Mouse (Mus musculus) heart, adult 9 months (tissue): ENCODE results near the gene Emilin2.

Source experiments
- DNase-seq, 2 experiments: peaks; one replicate each; pipeline ENCODE4 v3.0.0; 2022; ENCODE audit warnings: low spot score in 2 of 2

Emilin2 gene

DNA sequence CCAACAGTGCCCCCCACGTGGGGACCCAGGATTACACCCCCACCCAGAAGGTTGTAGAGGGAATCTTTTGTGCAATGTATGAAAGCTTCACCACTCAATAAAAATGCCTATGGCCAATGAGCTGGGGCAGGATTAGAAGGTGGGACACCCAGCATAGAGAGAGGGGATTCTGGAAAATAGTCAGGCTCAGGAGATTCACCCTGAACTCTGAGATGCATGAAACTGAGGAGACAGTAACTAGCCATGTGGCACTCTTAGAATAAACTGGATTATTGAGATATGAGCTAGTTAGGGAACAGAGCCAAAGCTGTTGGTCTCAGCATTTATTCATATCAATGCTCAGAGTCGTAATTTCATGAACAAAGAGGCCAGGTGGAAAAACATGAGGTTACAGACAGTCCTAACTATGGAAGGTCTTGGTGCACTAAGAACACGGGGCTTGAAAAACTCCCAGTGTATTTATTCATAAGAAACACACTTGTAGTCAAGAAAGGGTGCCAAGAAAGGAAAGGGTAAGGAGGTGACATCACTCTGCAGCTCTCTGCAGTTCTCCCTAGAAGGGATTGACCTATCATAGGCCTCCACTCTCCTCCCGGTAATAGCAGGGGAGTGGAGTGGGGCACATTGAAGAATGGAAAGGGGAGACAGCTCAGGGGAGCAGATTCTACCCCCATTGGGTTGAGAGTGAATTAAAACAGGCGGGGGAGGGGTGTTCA is 46.3 kb downstream of the Emilin2 start:
- no peak for DNase-seq

GRCm38 (mm10) chr17:71264739-71265138 is 47.0 kb downstream of the Emilin2 start:
- DNase-seq: no peak

DNA sequence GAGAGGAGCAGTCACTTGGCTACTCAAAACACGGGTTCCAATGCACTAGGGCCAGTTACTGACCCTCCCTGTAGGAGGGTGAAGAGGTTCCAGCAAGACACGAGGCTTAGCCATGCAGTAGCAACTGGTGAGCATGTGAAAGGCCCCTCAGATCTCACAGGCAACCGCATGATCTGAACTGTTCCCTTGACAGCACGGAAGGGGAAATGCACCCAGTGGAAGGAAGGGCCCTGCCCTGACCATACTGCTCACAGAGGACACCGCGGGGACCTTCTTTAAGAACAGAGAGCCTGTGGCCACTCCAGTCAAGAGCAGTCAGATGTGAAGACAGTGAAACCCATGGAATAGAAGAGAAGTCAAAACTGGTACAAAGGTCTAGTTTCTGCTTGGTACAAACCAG is 48.6 kb downstream of the Emilin2 start:
- DNase-seq: no peak

GRCm38 (mm10) chr17:71260658-71261057 is 51.1 kb downstream of the Emilin2 start:
- no peak for DNase-seq

DNA sequence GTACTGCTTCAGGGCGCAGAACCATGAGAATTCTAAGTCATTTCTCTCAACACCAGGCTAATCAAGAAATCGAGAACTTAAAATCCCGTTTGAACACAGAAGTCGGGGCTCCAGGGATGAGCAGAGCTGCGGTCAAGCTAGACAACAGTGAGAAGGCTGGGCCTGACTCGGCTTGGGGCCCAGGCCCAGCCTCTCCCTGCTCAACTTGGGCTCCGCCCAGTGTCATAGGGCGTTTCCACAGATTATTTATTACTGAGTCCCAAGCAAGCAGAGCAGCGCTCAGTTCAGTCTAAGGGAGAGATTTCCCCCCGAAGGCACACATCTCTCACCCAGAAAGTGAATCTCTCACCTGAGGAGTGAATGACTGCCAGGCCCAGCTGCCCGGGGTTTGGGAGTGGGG is 52.1 kb downstream of the Emilin2 start:
- DNase-seq: peak; percentile 49 to 65

GRCm38 (mm10) chr17:71256806-71257536 is 54.8 kb downstream of the Emilin2 start:
- peak in 1 of 2 experiments; percentile 68 for DNase-seq

GRCm38 (mm10) chr17:71256068-71256615 is 55.6 kb downstream of the Emilin2 start:
- no peak for DNase-seq

DNA sequence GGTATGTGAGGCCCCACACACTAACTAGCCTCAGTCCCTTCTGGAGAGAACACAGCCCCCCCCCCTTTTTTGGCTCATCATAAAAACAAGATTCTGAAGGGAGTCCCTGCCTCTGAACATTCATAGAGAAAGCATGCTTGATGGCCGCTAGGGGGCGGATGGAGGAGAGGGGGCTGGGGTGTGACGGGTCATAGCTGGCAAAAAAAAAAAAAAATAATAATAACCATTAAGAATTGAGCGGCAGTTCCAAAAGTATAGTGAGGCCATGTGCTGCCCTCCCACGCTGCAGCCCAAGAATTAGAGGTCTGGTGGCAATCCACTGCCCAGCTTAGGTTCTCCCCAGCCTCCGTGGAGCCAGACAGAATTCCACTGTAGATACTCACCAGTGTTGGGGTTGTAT is 57.0 kb downstream of the Emilin2 start:
- no peak for DNase-seq

DNA sequence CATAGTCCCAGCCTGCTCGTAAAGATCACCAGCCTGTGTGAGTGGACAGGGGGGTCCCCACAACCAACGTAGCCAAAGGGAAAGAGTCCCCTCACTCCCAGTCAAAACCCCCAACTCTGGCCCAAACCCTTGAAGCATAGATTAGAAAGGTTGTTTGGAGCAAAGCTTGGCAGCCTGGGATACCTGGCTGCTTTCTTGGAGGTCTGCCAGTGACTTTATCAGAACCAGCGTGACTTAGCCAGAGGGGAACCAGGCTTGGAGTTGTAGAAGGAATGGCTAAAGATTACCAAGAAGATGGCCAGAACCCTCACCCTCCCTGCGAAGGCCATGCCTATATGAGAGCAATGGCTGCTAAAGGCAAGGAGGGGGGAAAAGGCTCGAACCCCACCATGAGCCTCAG is 57.7 kb downstream of the Emilin2 start:
- DNase-seq: no peak

DNA sequence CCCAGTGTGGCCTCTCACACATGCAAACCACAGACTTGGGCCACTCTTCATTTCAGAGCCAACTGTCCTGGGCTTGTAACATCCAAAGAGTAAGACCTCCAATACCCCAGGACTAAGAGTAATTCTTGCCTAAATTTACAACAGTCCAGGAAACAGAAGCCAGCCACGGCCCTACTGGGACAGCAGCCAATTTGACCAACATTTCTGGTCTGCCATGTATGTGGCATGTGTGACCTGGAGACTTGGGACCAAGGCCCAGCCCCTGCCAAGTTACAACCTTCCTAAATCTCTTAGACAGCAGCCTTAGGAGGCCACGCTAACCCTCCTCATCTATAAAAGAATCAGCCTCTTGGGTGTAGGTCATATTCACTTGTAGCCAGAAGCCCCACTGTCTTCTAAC is 58.4 kb downstream of the Emilin2 start:
- DNase-seq: no peak

DNA sequence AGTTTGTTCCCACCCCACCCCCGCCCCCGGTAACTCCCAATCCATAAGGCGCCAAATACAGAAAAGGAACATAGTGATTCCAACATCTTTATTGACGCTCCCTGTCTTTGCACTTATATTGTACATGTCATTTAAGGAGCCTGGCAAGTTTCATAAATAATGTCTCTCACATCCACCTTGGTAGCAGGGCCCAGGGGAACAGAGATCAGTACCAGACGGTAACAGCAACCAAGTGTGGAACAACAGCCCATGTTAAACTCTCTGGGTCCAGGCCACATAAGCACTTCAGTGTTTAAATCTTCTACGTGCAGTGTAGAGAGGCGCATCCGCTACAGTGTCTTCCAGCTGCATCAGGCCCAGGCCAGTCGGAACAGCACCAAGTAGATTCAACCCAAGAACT is 59.7 kb downstream of the Emilin2 start:
- DNase-seq: no peak

GRCm38 (mm10) chr17:71251601-71252001 is 60.2 kb downstream of the Emilin2 start:
- DNase-seq: no peak

DNA sequence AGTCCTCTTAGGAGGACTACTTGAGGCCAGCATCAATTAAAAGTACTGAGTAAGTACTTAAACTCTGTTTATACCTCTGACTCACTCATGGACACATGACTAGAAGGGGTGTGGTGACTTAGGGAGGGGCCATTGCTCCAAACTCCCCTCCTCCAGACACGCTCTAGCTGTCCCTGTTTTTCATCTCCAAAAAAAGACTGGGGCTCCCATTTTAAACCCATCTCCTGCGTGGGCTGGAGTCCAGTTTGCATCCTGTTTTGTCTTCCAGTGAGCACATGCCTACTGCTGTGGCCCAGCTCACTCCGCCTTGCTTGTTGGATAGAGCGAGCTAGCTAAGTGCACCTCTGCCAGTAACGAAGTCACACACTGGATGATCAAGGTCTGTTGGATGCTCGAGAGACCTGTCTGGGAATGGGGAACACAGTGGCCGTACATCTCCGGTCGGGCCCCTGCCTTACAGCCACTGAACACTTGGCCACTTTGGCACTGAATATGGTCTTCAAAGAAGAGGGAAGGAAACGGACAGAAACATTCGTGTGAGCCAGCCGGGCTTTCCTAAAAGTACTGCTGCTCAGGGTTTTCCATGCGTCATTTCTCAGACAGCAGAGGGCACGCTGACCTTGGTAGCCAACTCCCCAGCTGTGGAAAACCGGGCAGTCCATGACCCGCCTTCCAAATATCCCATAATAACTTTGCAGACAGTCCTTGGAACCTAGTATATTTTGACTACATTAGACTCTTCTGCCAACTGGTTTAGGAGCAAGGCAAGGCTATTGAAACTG is 60.8 kb downstream of the Emilin2 start:
- peak; percentile 45 to 75 for DNase-seq

DNA sequence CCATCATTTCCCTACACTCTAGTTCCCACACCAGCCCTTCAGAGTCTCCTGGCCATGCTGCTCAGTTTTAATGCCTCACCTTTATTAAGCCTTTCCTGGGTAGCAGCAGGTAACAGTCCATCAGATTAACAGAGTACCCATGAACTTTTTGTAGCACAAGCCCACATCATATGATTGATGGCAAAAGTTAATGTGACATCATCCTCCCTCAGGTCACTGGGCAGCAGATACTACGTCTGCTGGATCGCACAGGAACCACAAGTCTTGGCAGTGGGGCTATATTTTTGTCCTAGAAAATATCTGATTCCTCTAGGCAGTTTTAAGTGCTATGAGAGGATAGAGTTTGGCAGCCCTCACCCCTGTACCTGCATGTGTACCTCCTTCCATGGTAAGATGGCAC is 61.7 kb downstream of the Emilin2 start:
- DNase-seq: no peak

DNA sequence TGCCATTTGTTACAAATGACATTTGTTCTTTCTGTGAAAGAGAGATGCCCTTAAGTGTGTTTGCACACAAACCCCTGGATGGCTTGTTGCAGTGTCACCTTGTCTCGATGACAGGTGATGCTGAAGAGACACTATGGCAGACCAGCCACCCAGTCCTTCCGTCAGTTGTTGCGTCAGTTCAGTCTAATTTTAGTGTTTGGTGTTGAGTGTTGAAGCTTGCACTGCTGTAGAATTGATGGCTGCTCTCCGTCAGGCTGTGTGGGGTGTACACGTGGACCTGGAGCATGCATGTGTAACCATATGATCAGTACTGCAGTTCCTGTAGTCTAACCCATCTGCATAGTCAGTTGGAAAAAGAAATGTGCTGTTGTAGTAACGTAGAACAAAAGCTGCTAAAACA is 62.8 kb downstream of the Emilin2 start:
- DNase-seq: peak in 1 of 2 experiments; percentile 54

DNA sequence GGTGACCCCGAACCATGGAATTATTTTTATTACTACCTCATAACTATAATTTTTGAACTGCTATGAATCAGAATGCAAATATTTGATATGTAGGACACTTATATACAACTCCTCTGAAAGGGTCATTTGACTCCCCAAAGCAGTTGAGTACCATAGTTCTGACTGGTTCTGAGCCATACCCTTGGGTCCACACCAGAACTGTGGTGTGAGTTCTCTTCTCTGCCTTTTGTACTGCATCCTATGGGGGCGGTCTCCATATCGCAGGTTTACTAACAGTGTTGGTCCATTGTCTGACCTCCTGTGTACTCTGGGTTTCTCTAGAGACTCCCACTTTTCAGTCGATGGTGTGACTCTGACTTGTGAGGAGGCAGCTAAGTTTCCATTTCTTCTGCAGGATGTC is 65.8 kb downstream of the Emilin2 start:
- no peak for DNase-seq

DNA sequence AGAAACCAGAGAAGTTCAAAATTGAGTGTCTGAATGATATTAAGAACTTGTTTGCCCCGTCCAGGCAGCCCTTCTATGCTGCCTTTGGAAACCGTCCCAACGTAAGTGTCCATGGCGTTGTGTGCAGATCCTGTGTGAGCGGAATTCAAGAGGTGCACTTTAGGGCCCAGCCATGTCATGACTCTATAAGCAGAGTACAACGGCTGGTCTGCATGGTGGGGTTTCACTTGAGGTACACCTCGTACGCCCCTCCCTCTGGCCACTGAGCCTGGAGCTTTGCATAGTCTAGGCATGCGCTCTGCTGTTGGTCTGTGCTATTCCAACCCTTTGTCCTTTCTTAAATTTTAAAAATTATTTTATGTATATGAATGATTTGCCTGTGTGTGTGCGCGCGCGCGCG is 66.6 kb downstream of the Emilin2 start:
- DNase-seq: no peak

DNA sequence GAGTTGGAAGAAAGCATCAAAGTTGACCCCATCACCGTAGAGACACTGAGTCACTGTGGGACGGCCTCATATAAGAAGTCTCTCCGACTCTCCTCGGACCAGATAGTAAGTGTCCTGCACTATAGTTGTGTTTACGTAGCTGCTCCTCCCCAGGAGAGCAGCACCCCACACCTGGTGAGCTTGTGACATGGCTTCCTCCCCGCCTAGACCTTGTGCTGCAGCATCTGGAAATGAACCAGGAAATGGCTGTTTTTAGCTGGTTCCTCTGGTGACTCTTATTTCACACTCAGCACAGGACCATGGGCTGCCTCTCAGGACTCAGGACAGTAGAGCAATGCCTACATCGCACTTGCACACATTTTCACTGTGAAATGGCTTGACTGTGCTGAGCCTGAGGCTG is 69.1 kb downstream of the Emilin2 start:
- DNase-seq: no peak

GRCm38 (mm10) chr17:71240811-71241210 is 71.0 kb downstream of the Emilin2 start:
- no peak for DNase-seq

- DNase-seq: no peak
Measured at GRCm38 (mm10) chr17:71238494-71238893, 73.3 kb downstream of the Emilin2 start.

DNA sequence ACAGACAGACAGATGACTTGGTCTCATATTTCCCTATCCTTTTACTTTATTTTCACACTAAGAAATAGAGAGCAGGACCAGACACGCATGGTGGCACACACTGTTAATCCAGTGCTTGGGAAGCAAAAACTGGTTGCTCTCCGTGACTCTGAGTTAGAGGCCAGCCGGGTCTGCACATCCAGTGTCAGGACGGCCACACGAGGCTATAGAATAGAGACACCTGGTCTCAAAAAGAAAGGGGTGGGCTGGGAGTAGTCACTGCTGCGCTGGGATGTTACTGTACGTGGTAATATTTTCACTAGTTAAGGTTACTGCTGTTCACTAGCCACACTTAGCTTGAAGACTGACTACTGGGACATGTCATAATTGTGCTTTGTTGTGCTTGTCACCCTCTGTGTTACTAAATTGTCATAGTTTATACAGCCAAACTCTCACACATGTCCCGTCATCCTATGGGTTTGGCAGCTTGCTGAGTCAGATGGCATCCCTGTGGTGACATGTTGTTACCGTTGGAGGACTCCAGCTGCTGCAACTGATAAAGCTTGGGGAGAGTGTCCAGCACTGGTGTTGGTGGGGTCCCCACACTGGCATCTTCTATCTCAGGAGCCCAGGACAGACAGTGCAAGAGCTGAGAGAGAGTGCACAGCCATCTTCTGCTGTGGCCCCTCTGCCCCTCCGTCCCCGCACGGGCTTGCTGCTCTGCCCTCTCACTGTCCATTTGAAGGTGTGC is 76.4 kb downstream of the Emilin2 start:
- DNase-seq: no peak
